Mouse (Mus musculus) C2C12 (cell line): ENCODE results near the gene Rgs13. TPM values are rescaled to one million over a fixed set of nuclear protein-coding genes. Genes with fewer than 3 reads are reported as not detected.

ENCODE experiments used
- H3K27me3 ChIP-seq: one replicate; pipeline ENCODE4 v1.6.1; 2011; ENCODE audit not compliant: control insufficient read depth, insufficient read depth, insufficient read length
- H3K36me3 ChIP-seq: one replicate; pipeline ENCODE4 v1.6.1; 2011; ENCODE audit not compliant: control insufficient read depth, insufficient read depth
- H3K4me3 ChIP-seq: one replicate; pipeline ENCODE4 v1.5.1; 2011; ENCODE audit warnings: mild to moderate bottlenecking, control low read depth; ENCODE audit not compliant: poor library complexity, insufficient read depth, severe bottlenecking
- H3K79me2 ChIP-seq: one replicate; pipeline ENCODE4 v1.6.1; 2011; ENCODE audit not compliant: control insufficient read depth, insufficient read depth
- H3K79me3 ChIP-seq: one replicate; pipeline ENCODE4 v1.6.1; 2011; ENCODE audit warnings: low read depth, control low read depth
- H3ac ChIP-seq: one replicate; pipeline ENCODE3; 2011; ENCODE audit warnings: low read depth; ENCODE audit not compliant: control insufficient read depth, insufficient read length
- CEBPB ChIP-seq: IDR thresholded peaks from one replicate; pipeline ENCODE4 v1.6.1; 2011; ENCODE audit warnings: low read depth, mild to moderate bottlenecking, control low read depth, moderate library complexity
- CTCF ChIP-seq: IDR thresholded peaks from one replicate; pipeline ENCODE4 v1.5.1; 2011; ENCODE audit not compliant: control insufficient read depth, insufficient read depth, insufficient read length
- FOSL1 ChIP-seq: IDR thresholded peaks from one replicate; pipeline ENCODE4 v1.8.0; 2011; ENCODE audit warnings: mild to moderate bottlenecking, low read length; ENCODE audit not compliant: poor library complexity, insufficient read depth, severe bottlenecking
- MAX ChIP-seq: IDR thresholded peaks from one replicate; pipeline ENCODE4 v1.6.1; 2011; ENCODE audit warnings: mild to moderate bottlenecking, control low read depth
- MYOD1 ChIP-seq: IDR thresholded peaks from one replicate; pipeline ENCODE4 v1.6.1; 2011; ENCODE audit warnings: low read depth; ENCODE audit not compliant: control insufficient read depth, insufficient read length
- MYOG ChIP-seq: IDR thresholded peaks from one replicate; pipeline ENCODE4 v1.6.1; 2011; ENCODE audit not compliant: control insufficient read depth, insufficient read length; ENCODE audit errors: extremely low read depth
- USF1 ChIP-seq: IDR thresholded peaks from one replicate; pipeline ENCODE4 v1.6.1; 2011; ENCODE audit warnings: low read depth, mild to moderate bottlenecking, control low read depth, moderate library complexity
- polyA plus RNA-seq: library from polyadenylated mRNA; unstranded; fragments of >200 nt; fragmentation: generic; extraction: Trizol; gene quantifications from one replicate; pipeline ENCODE4 v1.2.1, GENCODE M21; 2012; ENCODE audit warnings: missing spikeins

The Rgs13 gene
- polyA plus RNA-seq, 1 experiment, result not detected

GRCm38 (mm10) chr1:144200496-144200895 is 23.3 kb upstream of the Rgs13 start:
- TF ChIP-seq MYOD1 (no peak), CEBPB (no peak), CTCF (no peak)
- Histone ChIP-seq H3K27me3 (no peaks in the 10 kb centered on the region), H3K79me2 (no peaks in the 10 kb centered on the region)

GRCm38 (mm10) chr1:144199538-144199937 is 22.4 kb upstream of the Rgs13 start:
- Histone ChIP-seq H3K27me3 (no peaks in the 10 kb centered on the region), H3ac (no peak overlapping the region), H3K79me3 (no peaks in the 10 kb centered on the region), H3K79me2 (no peaks in the 10 kb centered on the region), H3K4me3 (no peak overlapping the region), H3K36me3 (no peaks in the 10 kb centered on the region)
- TF ChIP-seq MAX (no peak), CTCF (no peak), MYOG (no peak), MYOD1 (no peak), USF1 (no peak), FOSL1 (no peak)

More at GRCm38 (mm10) chr1:144200496-144200895, 23.3 kb upstream of the Rgs13 start:
- Histone ChIP-seq H3K36me3 (no peaks in the 10 kb centered on the region), H3ac (no peak overlapping the region), H3K79me3 (no peaks in the 10 kb centered on the region), H3K4me3 (no peak overlapping the region)

GRCm38 (mm10) chr1:144197684-144198083 is 20.5 kb upstream of the Rgs13 start:
- TF ChIP-seq CTCF (peak; percentile 33), FOSL1 (no peak)
- Histone ChIP-seq H3K79me2 (no peaks in the 10 kb centered on the region), H3K4me3 (no peak overlapping the region)

GRCm38 (mm10) chr1:144186655-144187396 is 9.7 kb upstream of the Rgs13 start:
- TF ChIP-seq MYOG, result no peak
- no peak for TF ChIP-seq MYOD1
- no peak for TF ChIP-seq USF1
- TF ChIP-seq CTCF, result no peak
- TF ChIP-seq CEBPB, result no peak
- no peak for TF ChIP-seq FOSL1
- no peak for TF ChIP-seq MAX
- H3K4me3 ChIP-seq, result no peak overlapping the region
- H3K36me3 ChIP-seq, result no peaks in the 10 kb centered on the region

More at GRCm38 (mm10) chr1:144197684-144198083, 20.5 kb upstream of the Rgs13 start:
- Histone ChIP-seq H3K36me3 (no peaks in the 10 kb centered on the region), H3K27me3 (no peaks in the 10 kb centered on the region), H3K79me3 (no peaks in the 10 kb centered on the region), H3ac (no peak overlapping the region)

GRCm38 (mm10) chr1:144184955-144185715 is 8.0 kb upstream of the Rgs13 start:
- Histone ChIP-seq H3K36me3 (no peaks in the 10 kb centered on the region), H3K79me3 (no peaks in the 10 kb centered on the region), H3K4me3 (no peak overlapping the region), H3ac (no peak overlapping the region), H3K27me3 (no peaks in the 10 kb centered on the region), H3K79me2 (no peaks in the 10 kb centered on the region)
- no peak for TF ChIP-seq MYOG
- TF ChIP-seq MYOD1, result peak; percentile 3
- no peak for TF ChIP-seq FOSL1

More at GRCm38 (mm10) chr1:144186655-144187396, 9.7 kb upstream of the Rgs13 start:
- no peaks in the 10 kb centered on the region for H3K79me3 ChIP-seq
- no peak overlapping the region for H3ac ChIP-seq
- no peaks in the 10 kb centered on the region for H3K79me2 ChIP-seq
- H3K27me3 ChIP-seq, result no peaks in the 10 kb centered on the region

- Histone ChIP-seq H3K4me3 (no peak overlapping the region), H3K36me3 (no peaks in the 10 kb centered on the region), H3ac (no peak overlapping the region), H3K79me2 (no peaks in the 10 kb centered on the region), H3K27me3 (no peaks in the 10 kb centered on the region), H3K79me3 (no peaks in the 10 kb centered on the region)
- TF ChIP-seq MAX (no peak), CTCF (no peak), USF1 (no peak), FOSL1 (no peak), MYOD1 (no peak), CEBPB (no peak), MYOG (no peak)
Measured at GRCm38 (mm10) chr1:144183622-144184021, 6.5 kb upstream of the Rgs13 start.
